Mouse (Mus musculus) brain, embryonic 14.5 days (tissue): ENCODE data around the gene A630076J17Rik.

Experiments used
- CTCF ChIP-seq: fragments of 200-500 bp; IDR thresholded peaks from 2 replicates; pipeline ENCODE4 v1.5.1; 2012; ENCODE audit warnings: inconsistent platforms, mild to moderate bottlenecking, moderate library complexity, borderline replicate concordance; ENCODE audit not compliant: insufficient read depth, insufficient read length; ENCODE audit errors: extremely low read depth
- POLR2A ChIP-seq: fragments of 200-500 bp; IDR thresholded peaks from 2 replicates; pipeline ENCODE4 v1.6.1; 2012; ENCODE audit warnings: mild to moderate bottlenecking, inconsistent platforms, borderline replicate concordance; ENCODE audit not compliant: poor library complexity, insufficient read depth, insufficient read length, severe bottlenecking; ENCODE audit errors: extremely low read depth

- TF ChIP-seq POLR2A: no peak
- no peak for TF ChIP-seq CTCF
Measured at GRCm38 (mm10) chr3:107275996-107276395, 45.6 kb downstream of the A630076J17Rik start.
